Mouse (Mus musculus): ENCODE data around the gene Dmgdh. TPM values are rescaled to one million over a fixed set of nuclear protein-coding genes. Genes with fewer than 3 reads are reported as not detected.

Gene Dmgdh
- polyA plus RNA-seq, 1 experiment from 2014 or later, result 0.36 TPM

- no peak overlapping the region for H3K4me3 ChIP-seq
Observed at GRCm38 (mm10) chr13:93758149-93758898, 84.1 kb downstream of the Dmgdh start.

GRCm38 (mm10) chr13:93761831-93762230 lies 87.6 kb downstream of the Dmgdh start:
- Histone ChIP-seq H3K4me3 (no peak overlapping the region), H3K9me3 (replicated peaks) (no peaks in the 10 kb centered on the region), H3K9ac (no peak overlapping the region), H3K4me1 (0 out of 2 replicates have a peak, but pooled peaks cover 2% of the 10 kb centered on the region), H3K27ac (no peak overlapping the region), H3K4me2 (replicated peaks) (no peak overlapping the region), H3K27me3 (no peaks in the 10 kb centered on the region), H3K36me3 (no peaks in the 10 kb centered on the region)
- WGBS, result 92% methylated on average over 8 of the region's 8 CpGs
- ATAC-seq (ENCODE audit: low FRiP score), result no peak

More at GRCm38 (mm10) chr13:93758149-93758898, 84.1 kb downstream of the Dmgdh start:
- Histone ChIP-seq H3K36me3 (no peaks in the 10 kb centered on the region), H3K27me3 (no peaks in the 10 kb centered on the region), H3K9me3 (replicated peaks) (no peaks in the 10 kb centered on the region), H3K27ac (no peak overlapping the region), H3K4me2 (replicated peaks) (no peak overlapping the region), H3K9ac (no peak overlapping the region), H3K4me1 (0 out of 2 replicates have a peak, but pooled peaks cover 2% of the 10 kb centered on the region)
- 49% methylated on average over 14 of the region's 14 CpGs for WGBS
- ATAC-seq (ENCODE audit: low FRiP score), result no peak

GRCm38 (mm10) chr13:93762879-93763278 lies 88.6 kb downstream of the Dmgdh start:
- 0 out of 2 replicates have a peak, but pooled peaks cover 2% of the 10 kb centered on the region for H3K4me1 ChIP-seq
- no peak overlapping the region for H3K27ac ChIP-seq
- H3K9me3 ChIP-seq (replicated peaks), result no peaks in the 10 kb centered on the region
- no peak for ATAC-seq (ENCODE audit: low FRiP score)
- WGBS, result 80% methylated on average over 3 of the region's 3 CpGs
- no peaks in the 10 kb centered on the region for H3K36me3 ChIP-seq
- no peak overlapping the region for H3K4me3 ChIP-seq
- H3K9ac ChIP-seq, result no peak overlapping the region
- no peaks in the 10 kb centered on the region for H3K27me3 ChIP-seq
- no peak overlapping the region for H3K4me2 ChIP-seq (replicated peaks)

- ATAC-seq (ENCODE audit: low FRiP score), result no peak
- Histone ChIP-seq H3K36me3 (no peaks in the 10 kb centered on the region), H3K4me2 (replicated peaks) (no peak overlapping the region), H3K4me1 (no peaks in the 10 kb centered on the region), H3K9me3 (replicated peaks) (no peaks in the 10 kb centered on the region), H3K4me3 (no peak overlapping the region), H3K9ac (no peak overlapping the region), H3K27me3 (no peaks in the 10 kb centered on the region), H3K27ac (no peak overlapping the region)
- 93% methylated on average over 13 of the region's 13 CpGs for WGBS
Observed at GRCm38 (mm10) chr13:93764321-93764973, 90.2 kb downstream of the Dmgdh start.

- peaks cover 10% of the 10 kb centered on the region; the same call in 1 of the 2 replicates for H3K4me1 ChIP-seq
- H3K4me3 ChIP-seq, result peak overlapping the region; percentile 64
- WGBS, result 35% methylated on average over 9 of the region's 9 CpGs
- peak overlapping the region; percentile 88 for H3K9ac ChIP-seq
- no peaks in the 10 kb centered on the region for H3K9me3 ChIP-seq (replicated peaks)
- H3K27me3 ChIP-seq, result peaks cover 3% of the 10 kb centered on the region; the same call in 1 of the 2 replicates
- no peaks in the 10 kb centered on the region for H3K36me3 ChIP-seq
- peak overlapping the region; percentile 90 for H3K27ac ChIP-seq
- peak; percentile 66 for ATAC-seq (ENCODE audit: low FRiP score)
- peak overlapping the region; percentile 91 for H3K4me2 ChIP-seq (replicated peaks)
Observed at GRCm38 (mm10) chr13:93771031-93771587, 96.9 kb downstream of the Dmgdh start.

GRCm38 (mm10) chr13:93771588-93772278 lies 97.5 kb downstream of the Dmgdh start, which contains the start of gene Arsb:
TSS of gene Arsb (plus strand) at chr13:93771630.
- H3K9ac ChIP-seq, result peak within 1 kb of the TSS; percentile 88
- no peaks in the 10 kb centered on the region for H3K36me3 ChIP-seq
- H3K4me3 ChIP-seq, result peak within 1 kb of the TSS; percentile 64
- under 1% methylated on average over 66 of the region's 66 CpGs for WGBS
- no peaks in the 10 kb centered on the region for H3K9me3 ChIP-seq (replicated peaks)
- H3K27ac ChIP-seq, result peak within 1 kb of the TSS; percentile 90
- H3K4me2 ChIP-seq (replicated peaks), result peak within 1 kb of the TSS; percentile 91
- H3K27me3 ChIP-seq, result peaks cover 3% of the 10 kb centered on the region; the same call in 1 of the 2 replicates
- peaks cover 10% of the 10 kb centered on the region; the same call in 1 of the 2 replicates for H3K4me1 ChIP-seq
- ATAC-seq (ENCODE audit: low FRiP score), result peak; percentile 94

GRCm38 (mm10) chr13:93772279-93772636 lies 98.0 kb downstream of the Dmgdh start:
- Histone ChIP-seq H3K4me2 (replicated peaks) (peak overlapping the region; percentile 91), H3K36me3 (no peaks in the 10 kb centered on the region), H3K4me3 (peak overlapping the region; percentile 64), H3K9ac (peak overlapping the region; percentile 88), H3K4me1 (peaks cover 10% of the 10 kb centered on the region; the same call in 1 of the 2 replicates), H3K9me3 (replicated peaks) (no peaks in the 10 kb centered on the region), H3K27me3 (peaks cover 3% of the 10 kb centered on the region; the same call in 1 of the 2 replicates), H3K27ac (peak overlapping the region; percentile 90)
- ATAC-seq (ENCODE audit: low FRiP score), result peak; percentile 60; the same call in 1 of the 2 replicates
- 28% methylated on average over 8 of the region's 8 CpGs for WGBS

GRCm38 (mm10) chr13:93772861-93773260 lies 98.6 kb downstream of the Dmgdh start:
- Histone ChIP-seq H3K4me2 (replicated peaks) (peak overlapping the region; percentile 91; the same call in 1 of the 2 replicates), H3K36me3 (no peaks in the 10 kb centered on the region), H3K4me3 (no peak overlapping the region), H3K27me3 (peaks cover 3% of the 10 kb centered on the region; the same call in 1 of the 2 replicates), H3K9me3 (replicated peaks) (no peaks in the 10 kb centered on the region), H3K27ac (no peak overlapping the region), H3K4me1 (peaks cover 10% of the 10 kb centered on the region; the same call in 1 of the 2 replicates), H3K9ac (no peak overlapping the region)
- ATAC-seq (ENCODE audit: low FRiP score), result no peak
- 82% methylated on average over 7 of the region's 7 CpGs for WGBS

- H3K9ac ChIP-seq, result no peak overlapping the region
- H3K4me1 ChIP-seq, result peaks cover 10% of the 10 kb centered on the region; the same call in 1 of the 2 replicates
- no peak overlapping the region for H3K4me3 ChIP-seq
- H3K27ac ChIP-seq, result no peak overlapping the region
- peaks cover 3% of the 10 kb centered on the region; the same call in 1 of the 2 replicates for H3K27me3 ChIP-seq
- H3K9me3 ChIP-seq (replicated peaks), result no peaks in the 10 kb centered on the region
- 64% methylated on average over 7 of the region's 7 CpGs for whole genome bisulfite sequencing
- H3K4me2 ChIP-seq (replicated peaks), result no peak overlapping the region
- H3K36me3 ChIP-seq, result no peaks in the 10 kb centered on the region
- ATAC-seq (ENCODE audit: low FRiP score), result no peak
Observed at GRCm38 (mm10) chr13:93773704-93774315, 99.6 kb downstream of the Dmgdh start.

- H3K36me3 ChIP-seq, result no peaks in the 10 kb centered on the region
- no peak overlapping the region for H3K27ac ChIP-seq
- no peak overlapping the region for H3K4me2 ChIP-seq (replicated peaks)
- no peaks in the 10 kb centered on the region for H3K9me3 ChIP-seq (replicated peaks)
- H3K9ac ChIP-seq, result no peak overlapping the region
- H3K27me3 ChIP-seq, result no peaks in the 10 kb centered on the region
- H3K4me1 ChIP-seq, result no peaks in the 10 kb centered on the region
- H3K4me3 ChIP-seq, result no peak overlapping the region
- WGBS, result 84% methylated on average over 5 of the region's 5 CpGs
- ATAC-seq (ENCODE audit: low FRiP score), result no peak
Observed at GRCm38 (mm10) chr13:93782823-93783222, 108.6 kb downstream of the Dmgdh start.

- H3K36me3 ChIP-seq, result no peaks in the 10 kb centered on the region
- H3K4me1 ChIP-seq, result no peaks in the 10 kb centered on the region
- no peaks in the 10 kb centered on the region for H3K9me3 ChIP-seq (replicated peaks)
- H3K9ac ChIP-seq, result no peak overlapping the region
- no peaks in the 10 kb centered on the region for H3K27me3 ChIP-seq
- H3K4me2 ChIP-seq (replicated peaks), result no peak overlapping the region
- WGBS, result 83% methylated on average over 3 of the region's 3 CpGs
- ATAC-seq (ENCODE audit: low FRiP score), result no peak
- H3K4me3 ChIP-seq, result no peak overlapping the region
- 0 out of 2 replicates have a peak overlapping the region, but pooled peaks have one; percentile 12 for H3K27ac ChIP-seq
Observed at GRCm38 (mm10) chr13:93785329-93785728, 111.1 kb downstream of the Dmgdh start.

Data from hindbrain, embryonic 12.5 days (tissue).